ENCODE assay signal across 1 mouse cellular context in genomic region chr9:103265778-103266177, GRCm38 (mm10).
TF ChIP-seq lines count a peak whose summit lies in the region.

No protein-coding gene starts in this region.

TF ChIP-seq in ES-E14, 5 proteins besides CTCF, POLR2A, EP300 and RAD21:
- TF ChIP-seq CHD2 (IDR thresholded peaks at IDR 0.05; ENCODE audit: low read depth, low read length) (no peak), ZC3H11A (IDR thresholded peaks at IDR 0.05; ENCODE audit: borderline replicate concordance, low read depth, low read length) (no peak), MAFK (IDR thresholded peaks at IDR 0.05; ENCODE audit: insufficient read depth, low read depth, low read length) (no peak), HCFC1 (IDR thresholded peaks at IDR 0.05; ENCODE audit: borderline replicate concordance, insufficient read depth, low read length) (no peak), ZNF384 (IDR thresholded peaks at IDR 0.05; ENCODE audit: low read depth, low read length) (no peak)
TF ChIP-seq in ES-E14: peak in this region for 0.
